Mouse (Mus musculus): ENCODE results near the gene Tlk1.
"Not testable (repeated sequence)": the region's sequence is repeated elsewhere in the genome, so short reads cannot be mapped to it uniquely, and the experiment has no call there.

Gene Tlk1

GRCm38 (mm10) chr2:70835209-70835608, 9.7 kb upstream of the Tlk1 start:
- in situ Hi-C loops (cut with MboI; ENCODE audit: low sequenced_read_pairs): no loop called here

- in situ Hi-C loops (cut with MboI; ENCODE audit: low sequenced_read_pairs): no loop called here
These were observed 7.7 kb upstream of the Tlk1 start for GRCm38 (mm10) chr2:70833261-70833660.

GRCm38 (mm10) chr2:70831709-70832350, 6.3 kb upstream of the Tlk1 start:
- in situ Hi-C loops (cut with MboI; ENCODE audit: low sequenced_read_pairs): no loop called here

- in situ Hi-C loops (cut with MboI; ENCODE audit: low sequenced_read_pairs): no loop called here
These were observed 5.2 kb upstream of the Tlk1 start for GRCm38 (mm10) chr2:70830683-70831082.

GRCm38 (mm10) chr2:70829946-70830610, 4.5 kb upstream of the Tlk1 start:
- in situ Hi-C loops (cut with MboI; ENCODE audit: low sequenced_read_pairs): no loop called here

GRCm38 (mm10) chr2:70827780-70828179, 2.3 kb upstream of the Tlk1 start:
- in situ Hi-C loops (cut with MboI; ENCODE audit: low sequenced_read_pairs): no loop called here

GRCm38 (mm10) chr2:70826436-70827230, 1.1 kb upstream of the Tlk1 start:
- in situ Hi-C loops (cut with MboI; ENCODE audit: low sequenced_read_pairs): no loop called here

- in situ Hi-C loops (cut with MboI; ENCODE audit: low sequenced_read_pairs): no loop called here
These were observed 624 bp downstream of the Tlk1 start for GRCm38 (mm10) chr2:70824838-70825370.

GRCm38 (mm10) chr2:70823926-70824800, 1.4 kb downstream of the Tlk1 start:
- in situ Hi-C loops (cut with MboI; ENCODE audit: low sequenced_read_pairs): no loop called here

GRCm38 (mm10) chr2:70823434-70823833, 2.1 kb downstream of the Tlk1 start:
- in situ Hi-C loops (cut with MboI; ENCODE audit: low sequenced_read_pairs): no loop called here

- in situ Hi-C loops (cut with MboI; ENCODE audit: low sequenced_read_pairs): no loop called here
These were observed 8.6 kb downstream of the Tlk1 start for GRCm38 (mm10) chr2:70816939-70817338.

- in situ Hi-C loops (cut with MboI; ENCODE audit: low sequenced_read_pairs): no loop called here
These were observed 9.5 kb downstream of the Tlk1 start for GRCm38 (mm10) chr2:70816016-70816415.

GRCm38 (mm10) chr2:70813608-70814007, 11.9 kb downstream of the Tlk1 start:
- in situ Hi-C loops (cut with MboI; ENCODE audit: low sequenced_read_pairs): no loop called here

- in situ Hi-C loops (cut with MboI; ENCODE audit: low sequenced_read_pairs): no loop called here
These were observed 14.1 kb downstream of the Tlk1 start for GRCm38 (mm10) chr2:70811476-70811875.

- in situ Hi-C loops (cut with MboI; ENCODE audit: low sequenced_read_pairs): no loop called here
These were observed 15.6 kb downstream of the Tlk1 start for GRCm38 (mm10) chr2:70809921-70810320.

GRCm38 (mm10) chr2:70808681-70809080, 16.8 kb downstream of the Tlk1 start:
- in situ Hi-C loops (cut with MboI; ENCODE audit: low sequenced_read_pairs): no loop called here

- in situ Hi-C loops (cut with MboI; ENCODE audit: low sequenced_read_pairs): not testable (repeated sequence)
These were observed 17.9 kb downstream of the Tlk1 start for GRCm38 (mm10) chr2:70807678-70808077.

- in situ Hi-C loops (cut with MboI; ENCODE audit: low sequenced_read_pairs): no loop called here
These were observed 19.5 kb downstream of the Tlk1 start for GRCm38 (mm10) chr2:70806020-70806419.

- in situ Hi-C loops (cut with MboI; ENCODE audit: low sequenced_read_pairs): not testable (repeated sequence)
These were observed 21.8 kb downstream of the Tlk1 start for GRCm38 (mm10) chr2:70803696-70804095.

- in situ Hi-C loops (cut with MboI; ENCODE audit: low sequenced_read_pairs): no loop called here
These were observed 22.9 kb downstream of the Tlk1 start for GRCm38 (mm10) chr2:70802658-70803057.

GRCm38 (mm10) chr2:70801543-70801942, 24.0 kb downstream of the Tlk1 start:
- in situ Hi-C loops (cut with MboI; ENCODE audit: low sequenced_read_pairs): no loop called here

Data from CH12F3 (cell line).